Comparison of ENCODE assay signal across 19 mouse cellular contexts in genomic region chrX:104478041-104478440, GRCm38 (mm10). TPM values are rescaled to one million over a fixed set of nuclear protein-coding genes. Genes with fewer than 3 reads are reported as not detected.
DNase-seq lines count a peak whose midpoint lies in the region; ATAC-seq lines count a peak whose summit lies in the region.
"Had no signal": no experiment of that assay in that cellular context is flagged by ENCODE, and none has a peak within 500 bp of the region (broad histone marks: within the 10 kb centered on the region; RNA-seq: fewer than 3 reads in every experiment).

No protein-coding gene starts in this region.

- DNase-seq in kidney, postnatal 14 days: peak; percentile 1
- no peak for DNase-seq in kidney, postnatal 36 days
- DNase-seq in B cell, adult 2 months: peak; percentile 13 to 27
- peak; percentile 37 for DNase-seq in MEL-GATA-1-ER (ENCODE audit: extremely low read depth, low read depth)
- DNase-seq in MN1 (ENCODE audit: low spot score): no peak
- no peak for DNase-seq in layer of hippocampus, postnatal 10 days (ENCODE audit: low spot score in 2 of 2)
- DNase-seq: adrenal gland, postnatal 14 days; cerebellum, adult 2 months; cerebellum, postnatal 36 days; kidney, adult 9 months; layer of hippocampus, adult 9-11 months; left cerebral cortex, postnatal 4 days; midbrain, embryonic 14.5 days; retina, postnatal 1 day; thymus, postnatal 14 days had no signal

- peak; percentile 49; the same call in 1 of the 2 replicates for ATAC-seq in neutrophil, adult 5-6 weeks (ENCODE audit: extremely low read depth, insufficient number of reproducible peaks, low FRiP score, poor library complexity, severe bottlenecking)
- ATAC-seq: forebrain, embryonic 13.5 days; hindbrain, embryonic 16.5 days; intestine, embryonic 16.5 days had no signal

RNA-seq across cellular contexts. Expression of gene Uprt, which starts 4.6 kb away (rescaled TPM):
- 11.2 and 12.0 TPM in 2 replicates for total RNA-seq in neutrophil, adult 5-6 weeks (2017)
- 10 to 100 TPM; 15.0 to 15.4 TPM for total RNA-seq in layer of hippocampus, postnatal 10 days (2021)

Comparison
In these comparisons a context has a peak if more than half of its experiments do, and no peak if none do; other contexts are left out.
1. DNase-seq: peak in kidney, postnatal 14 days (single experiment), B cell, adult 2 months (2 of 2) and MEL-GATA-1-ER (single experiment); none in kidney, postnatal 36 days (0 of 2), MN1 (single experiment) and layer of hippocampus, postnatal 10 days (0 of 2).